Mouse (Mus musculus): ENCODE results near the gene Gm28048.

GRCm38 (mm10) chr11:22928586-22929169, 53.2 kb downstream of the Gm28048 start:
- no peak for TF ChIP-seq CTCF (IDR thresholded peaks at IDR 0.05; ENCODE audit: borderline replicate concordance, insufficient read depth, low read depth, low read length)
- TF ChIP-seq POLR2A (IDR thresholded peaks at IDR 0.05; ENCODE audit: borderline replicate concordance, insufficient read depth, low read length), result no peak

Data from cerebellum, adult 2 months (tissue).